Mouse (Mus musculus) cerebellum, postnatal 36 days (tissue): ENCODE results near the gene Gm10518.

Source experiments
- DNase-seq, 2 experiments: peaks; one replicate each; pipeline ENCODE4 v3.0.0; 2021 to 2022; ENCODE audit warnings: mixed read lengths in 2 of 2

Gene Gm10518

GRCm38 (mm10) chr1:179835753-179836425, 32.7 kb downstream of the Gm10518 start:
- DNase-seq: no peak

GRCm38 (mm10) chr1:179836426-179837404, 33.5 kb downstream of the Gm10518 start:
- no peak for DNase-seq

GRCm38 (mm10) chr1:179842568-179842967, 39.4 kb downstream of the Gm10518 start:
- DNase-seq: no peak

GRCm38 (mm10) chr1:179843981-179844380, 40.8 kb downstream of the Gm10518 start:
- no peak for DNase-seq

GRCm38 (mm10) chr1:179844894-179845293, 41.7 kb downstream of the Gm10518 start:
- DNase-seq: peak; percentile 63 to 70

GRCm38 (mm10) chr1:179845832-179846499, 42.8 kb downstream of the Gm10518 start:
- DNase-seq: no peak

GRCm38 (mm10) chr1:179847173-179847572, 44.0 kb downstream of the Gm10518 start:
- no peak for DNase-seq

- DNase-seq: peak; percentile 89 to 91
These were observed 44.7 kb downstream of the Gm10518 start for GRCm38 (mm10) chr1:179847759-179848389.

- peak in 1 of 2 experiments; percentile 29 for DNase-seq
These were observed 50.2 kb downstream of the Gm10518 start for GRCm38 (mm10) chr1:179853421-179853820.
